Mouse (Mus musculus): ENCODE data around the gene Nlrp4f. TPM values are rescaled to one million over a fixed set of nuclear protein-coding genes. Genes with fewer than 3 reads are reported as not detected.

Nlrp4f gene
- polyA plus RNA-seq (2015; fragmentation: Nextera tagmentation; extraction: Ambion mirVana), result 0.26 TPM in 1 of 2 replicates, not detected in the other

DNA sequence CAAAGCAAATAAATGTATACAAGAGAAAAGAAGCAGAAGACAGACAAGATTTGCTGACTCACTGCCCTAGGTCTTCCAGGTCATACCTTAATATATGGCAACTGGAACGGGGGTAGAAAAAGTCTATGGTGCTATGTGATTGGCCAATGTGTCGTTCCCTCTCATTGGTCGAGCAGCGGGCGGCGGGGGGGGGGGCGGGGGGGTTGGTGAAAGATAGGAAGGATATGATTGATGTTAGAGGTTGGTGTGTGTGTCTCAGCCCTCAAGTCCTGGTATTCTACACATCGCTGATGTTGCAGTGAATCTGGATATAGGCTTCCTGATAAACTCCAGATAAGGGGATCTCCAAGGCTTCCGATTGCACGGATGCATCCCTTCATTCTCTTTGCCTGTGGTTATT, at the start of gene Nlrp4f:
Nlrp4f (minus strand) TSS at position 101 of the 400 bp plus-strand sequence.

GRCm38 (mm10) chr13:65149940-65150339, 55.8 kb downstream of the Nlrp4f start, which contains the start of gene Olfr466:
Olfr466 (plus strand) TSS chr13:65150240.

GRCm38 (mm10) chr13:65137789-65138188, 68.0 kb downstream of the Nlrp4f start, which contains the start of gene Olfr465-ps1:
Olfr465-ps1 (plus strand) TSS chr13:65138089.

Other genes starting within 250 kb of the Nlrp4f start
- not detected in 2 replicates for gene Spata31d1c, start 172.9 kb downstream of the Nlrp4f start, polyA plus RNA-seq (2015; fragmentation: Nextera tagmentation; extraction: Ambion mirVana)
- gene Prss47, start 153.2 kb downstream of the Nlrp4f start, polyA plus RNA-seq (2015; fragmentation: Nextera tagmentation; extraction: Ambion mirVana), result not detected in 2 replicates
- 23.8 and 25.3 TPM in 2 replicates for gene Mfsd14b, start 93.0 kb downstream of the Nlrp4f start, polyA plus RNA-seq (2015; fragmentation: Nextera tagmentation; extraction: Ambion mirVana)
- not detected in 2 replicates for gene Olfr465-ps1, start 67.9 kb downstream of the Nlrp4f start, polyA plus RNA-seq (2015; fragmentation: Nextera tagmentation; extraction: Ambion mirVana)
- gene Olfr466, start 55.7 kb downstream of the Nlrp4f start, polyA plus RNA-seq (2015; fragmentation: Nextera tagmentation; extraction: Ambion mirVana), result not detected in 2 replicates
- 0.96 and 1.1 TPM in 2 replicates for gene Gm10775, start 53.6 kb upstream of the Nlrp4f start, polyA plus RNA-seq (2015; fragmentation: Nextera tagmentation; extraction: Ambion mirVana)
- gene Zfp369, start 72.8 kb upstream of the Nlrp4f start, polyA plus RNA-seq (2015; fragmentation: Nextera tagmentation; extraction: Ambion mirVana), result 8.4 and 9.9 TPM in 2 replicates

All from neural tube, postnatal 0 days (tissue).